Mouse (Mus musculus): ENCODE data around the gene Nkg7. TPM values are rescaled to one million over a fixed set of nuclear protein-coding genes. Genes with fewer than 3 reads are reported as not detected.

Gene Nkg7
- polyA plus RNA-seq, 1 experiment from 2014 or later: 0.62 TPM

GRCm38 (mm10) chr7:43427406-43427805 is 9.5 kb upstream of the Nkg7 start, which contains the start of gene Lim2:
Lim2 (plus strand) TSS chr7:43427670.
- H3K27ac ChIP-seq (replicated peaks): no peak within 1 kb of the TSS
- no peak for TF ChIP-seq CTCF (IDR thresholded peaks at IDR 0.05; ENCODE audit: low read depth)
- no peak for TF ChIP-seq EP300 (optimal IDR thresholded peaks at IDR 0.05)
- H3K4me3 ChIP-seq (ENCODE audit: low read depth, low read length): no peak within 1 kb of the TSS
- no peaks in the 10 kb centered on the region for H3K36me3 ChIP-seq (ENCODE audit: control insufficient read depth, insufficient read depth, low read length)
- H3K9me3 ChIP-seq (ENCODE audit: control insufficient read depth, low read length): no peaks in the 10 kb centered on the region
- no peak for DNase-seq (ENCODE audit: low spot score)
- no peak within 1 kb of the TSS for H3K4me2 ChIP-seq (replicated peaks; ENCODE audit: low read depth)
- H3K4me1 ChIP-seq (replicated peaks; ENCODE audit: control insufficient read depth, insufficient read depth): no peaks in the 10 kb centered on the region
- ATAC-seq (ENCODE audit: low FRiP score, low TSS enrichment): no peak
- 73% methylated on average over 8 of the region's 8 CpGs for WGBS
- H3K27me3 ChIP-seq (ENCODE audit: control insufficient read depth, insufficient read depth, low read length): no peaks in the 10 kb centered on the region
- no peak within 1 kb of the TSS for H3K9ac ChIP-seq (ENCODE audit: low read length)

- Histone ChIP-seq H3K4me1 (replicated peaks; ENCODE audit: control insufficient read depth, insufficient read depth) (no peaks in the 10 kb centered on the region), H3K4me3 (ENCODE audit: low read depth, low read length) (no peak overlapping the region), H3K9ac (ENCODE audit: low read length) (no peak overlapping the region), H3K27ac (replicated peaks) (0 out of 2 replicates have a peak overlapping the region, but pooled peaks have one; percentile 8), H3K36me3 (ENCODE audit: control insufficient read depth, insufficient read depth, low read length) (no peaks in the 10 kb centered on the region), H3K27me3 (ENCODE audit: control insufficient read depth, insufficient read depth, low read length) (no peaks in the 10 kb centered on the region), H3K9me3 (ENCODE audit: control insufficient read depth, low read length) (no peaks in the 10 kb centered on the region), H3K4me2 (replicated peaks; ENCODE audit: low read depth) (no peak overlapping the region)
- DNase-seq (ENCODE audit: low spot score): no peak
- 28% methylated on average over 4 of the region's 4 CpGs for WGBS
- no peak for TF ChIP-seq EP300 (optimal IDR thresholded peaks at IDR 0.05)
- TF ChIP-seq CTCF (IDR thresholded peaks at IDR 0.05; ENCODE audit: low read depth): no peak
- no peak for ATAC-seq (ENCODE audit: low FRiP score, low TSS enrichment)
Measured at GRCm38 (mm10) chr7:43429500-43429899, 7.4 kb upstream of the Nkg7 start.

- no peak for DNase-seq (ENCODE audit: low spot score)
- no peak overlapping the region for H3K9ac ChIP-seq (ENCODE audit: low read length)
- TF ChIP-seq CTCF (IDR thresholded peaks at IDR 0.05; ENCODE audit: low read depth) (no peak), EP300 (optimal IDR thresholded peaks at IDR 0.05) (no peak)
- WGBS: 71% methylated on average over 4 of the region's 4 CpGs
- H3K4me1 ChIP-seq (replicated peaks; ENCODE audit: control insufficient read depth, insufficient read depth): no peaks in the 10 kb centered on the region
- no peaks in the 10 kb centered on the region for H3K9me3 ChIP-seq (ENCODE audit: control insufficient read depth, low read length)
- H3K36me3 ChIP-seq (ENCODE audit: control insufficient read depth, insufficient read depth, low read length): no peaks in the 10 kb centered on the region
- ATAC-seq (ENCODE audit: low FRiP score, low TSS enrichment): no peak
- H3K4me3 ChIP-seq (ENCODE audit: low read depth, low read length): no peak overlapping the region
- no peaks in the 10 kb centered on the region for H3K27me3 ChIP-seq (ENCODE audit: control insufficient read depth, insufficient read depth, low read length)
- H3K4me2 ChIP-seq (replicated peaks; ENCODE audit: low read depth): no peak overlapping the region
- no peak overlapping the region for H3K27ac ChIP-seq (replicated peaks)
Measured at GRCm38 (mm10) chr7:43432891-43433290, 4.0 kb upstream of the Nkg7 start.

- TF ChIP-seq CTCF (IDR thresholded peaks at IDR 0.05; ENCODE audit: low read depth): no peak
- no peak for TF ChIP-seq EP300 (optimal IDR thresholded peaks at IDR 0.05)
- Histone ChIP-seq H3K4me3 (ENCODE audit: low read depth, low read length) (no peak overlapping the region), H3K4me2 (replicated peaks; ENCODE audit: low read depth) (no peak overlapping the region), H3K27ac (replicated peaks) (no peak overlapping the region), H3K36me3 (ENCODE audit: control insufficient read depth, insufficient read depth, low read length) (no peaks in the 10 kb centered on the region), H3K27me3 (ENCODE audit: control insufficient read depth, insufficient read depth, low read length) (no peaks in the 10 kb centered on the region), H3K9ac (ENCODE audit: low read length) (no peak overlapping the region), H3K9me3 (ENCODE audit: control insufficient read depth, low read length) (no peaks in the 10 kb centered on the region), H3K4me1 (replicated peaks; ENCODE audit: control insufficient read depth, insufficient read depth) (no peaks in the 10 kb centered on the region)
- DNase-seq (ENCODE audit: low spot score) (no peak), ATAC-seq (ENCODE audit: low FRiP score, low TSS enrichment) (no peak)
- 89% methylated on average over 5 of the region's 5 CpGs for WGBS
Measured at GRCm38 (mm10) chr7:43434676-43435075, 2.2 kb upstream of the Nkg7 start.

- H3K4me2 ChIP-seq (replicated peaks; ENCODE audit: low read depth): no peak overlapping the region
- H3K9me3 ChIP-seq (ENCODE audit: control insufficient read depth, low read length): no peaks in the 10 kb centered on the region
- TF ChIP-seq EP300 (optimal IDR thresholded peaks at IDR 0.05) (no peak), CTCF (IDR thresholded peaks at IDR 0.05; ENCODE audit: low read depth) (no peak)
- H3K9ac ChIP-seq (ENCODE audit: low read length): no peak overlapping the region
- H3K27me3 ChIP-seq (ENCODE audit: control insufficient read depth, insufficient read depth, low read length): no peaks in the 10 kb centered on the region
- H3K4me1 ChIP-seq (replicated peaks; ENCODE audit: control insufficient read depth, insufficient read depth): peaks cover 2% of the 10 kb centered on the region; the same call in 1 of the 2 replicates
- no peak overlapping the region for H3K27ac ChIP-seq (replicated peaks)
- ATAC-seq (ENCODE audit: low FRiP score, low TSS enrichment) (no peak), DNase-seq (ENCODE audit: low spot score) (no peak)
- H3K4me3 ChIP-seq (ENCODE audit: low read depth, low read length): no peak overlapping the region
- H3K36me3 ChIP-seq (ENCODE audit: control insufficient read depth, insufficient read depth, low read length): no peaks in the 10 kb centered on the region
- WGBS: 72% methylated on average over 4 of the region's 4 CpGs
Measured at GRCm38 (mm10) chr7:43438611-43439010, 1.7 kb downstream of the Nkg7 start.

- Histone ChIP-seq H3K4me1 (replicated peaks; ENCODE audit: control insufficient read depth, insufficient read depth) (peaks cover 5% of the 10 kb centered on the region; the same call in 1 of the 2 replicates), H3K9ac (ENCODE audit: low read length) (no peak within 1 kb of the TSS), H3K9me3 (ENCODE audit: control insufficient read depth, low read length) (no peaks in the 10 kb centered on the region), H3K36me3 (ENCODE audit: control insufficient read depth, insufficient read depth, low read length) (no peaks in the 10 kb centered on the region), H3K4me3 (ENCODE audit: low read depth, low read length) (no peak within 1 kb of the TSS), H3K27me3 (ENCODE audit: control insufficient read depth, insufficient read depth, low read length) (no peaks in the 10 kb centered on the region), H3K27ac (replicated peaks) (no peak within 1 kb of the TSS), H3K4me2 (replicated peaks; ENCODE audit: low read depth) (no peak within 1 kb of the TSS)
- TF ChIP-seq CTCF (IDR thresholded peaks at IDR 0.05; ENCODE audit: low read depth): no peak
- ATAC-seq (ENCODE audit: low FRiP score, low TSS enrichment) (no peak), DNase-seq (ENCODE audit: low spot score) (no peak)
- WGBS: 81% methylated on average over 6 of the region's 6 CpGs
Measured at GRCm38 (mm10) chr7:43440482-43440881, 3.6 kb downstream of the Nkg7 start, which contains the start of gene Cldnd2. Cldnd2 (plus strand) TSS chr7:43440782.
